Mouse (Mus musculus): Measurements from ENCODE around the gene Cdan1.

DNA sequence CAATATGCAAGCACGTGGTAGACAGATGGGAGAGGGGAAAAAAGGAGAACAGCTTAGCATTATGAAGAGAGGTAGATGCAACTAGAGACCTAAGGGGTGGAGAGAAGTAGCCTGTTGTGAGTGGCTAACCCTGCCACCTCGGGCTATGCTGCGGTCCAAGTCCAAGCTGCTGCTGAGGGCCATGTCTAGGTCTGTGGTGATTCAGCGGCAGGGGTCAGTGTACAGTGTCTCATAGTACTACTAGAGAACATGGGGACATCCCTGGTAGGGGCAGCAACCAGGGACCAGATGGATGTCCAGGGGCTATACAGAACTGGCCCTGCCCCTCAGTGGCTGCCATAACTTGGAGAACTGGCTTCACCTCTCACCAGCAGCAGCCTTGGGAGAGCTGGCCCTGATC is 14.8 kb downstream of the Cdan1 start:
- TF ChIP-seq CTCF (IDR thresholded peaks at IDR 0.05; ENCODE audit: low read depth, low read length): no peak
- TF ChIP-seq POLR2A (IDR thresholded peaks at IDR 0.05; ENCODE audit: borderline replicate concordance, low read depth, low read length): no peak

Data from bone marrow macrophage, adult 2 months (primary cell).